Comparison of ENCODE assay signal across 8 mouse cellular contexts in genomic region chr11:66985136-66985702, GRCm38 (mm10). TPM values are rescaled to one million over a fixed set of nuclear protein-coding genes. Genes with fewer than 3 reads are reported as not detected.
DNase-seq lines count a peak whose midpoint lies in the region; ATAC-seq lines count a peak whose summit lies in the region.

No protein-coding gene starts in this region.

- DNase-seq in thymus, postnatal 4 days = peak; percentile 17
- DNase-seq in thymus, postnatal 36 days = no peak
- peak; percentile 42 for DNase-seq in kidney, postnatal 14 days
- DNase-seq in cerebellum, adult 11 months = no peak
- no peak for DNase-seq in urinary bladder, postnatal 10 days (ENCODE audit: low spot score)
- no peak for DNase-seq in adipocyte (ENCODE audit: low spot score)

- 0 out of 2 replicates have a peak, but pooled peaks cover 3% of the 10 kb centered on the region for H3K27me3 ChIP-seq in heart, embryonic 14.5 days (ENCODE audit: control insufficient read depth, insufficient read depth, low read length)
- no peaks in the 10 kb centered on the region for H3K27me3 ChIP-seq in midbrain, embryonic 15.5 days (replicated peaks)

- H3K4me3 ChIP-seq in heart, embryonic 14.5 days (ENCODE audit: control insufficient read depth in 1 of 2, insufficient read depth in 1 of 2, low read depth in 1 of 2, low read length in 2 of 2) = peak overlapping the region; percentile 34 to 47
- peak overlapping the region; percentile 40 for H3K4me3 ChIP-seq in midbrain, embryonic 15.5 days

- 19% methylated on average over 11 of the region's 11 CpGs for WGBS in heart, embryonic 14.5 days
- 24% methylated on average over 11 of the region's 11 CpGs for WGBS in midbrain, embryonic 15.5 days

- peak overlapping the region; percentile 72 for H3K9ac ChIP-seq in heart, embryonic 14.5 days (ENCODE audit: low read length)
- H3K9ac ChIP-seq in midbrain, embryonic 15.5 days = peak overlapping the region; percentile 50; the same call in 1 of the 2 replicates

- no peak overlapping the region; a peak in 1 of 4 replicates for H3K27ac ChIP-seq in heart, embryonic 14.5 days (replicated peaks in 1 of 2; ENCODE audit: control insufficient read depth in 1 of 2, insufficient read depth in 1 of 2, low read depth in 2 of 2, low read length in 2 of 2)
- peak overlapping the region; percentile 80 for H3K27ac ChIP-seq in midbrain, embryonic 15.5 days

- no peak for ATAC-seq in heart, embryonic 14.5 days (ENCODE audit: insufficient number of reproducible peaks, insufficient read depth, low FRiP score, low read depth)
- ATAC-seq in midbrain, embryonic 15.5 days (replicated peaks) = no peak; the same call in 1 of the 2 replicates

- peak overlapping the region; percentile 63 for H3K4me2 ChIP-seq in heart, embryonic 14.5 days (ENCODE audit: low read length)
- peak overlapping the region; percentile 69 for H3K4me2 ChIP-seq in midbrain, embryonic 15.5 days

- no peaks in the 10 kb centered on the region for H3K9me3 ChIP-seq in heart, embryonic 14.5 days (ENCODE audit: control insufficient read depth, low read length)
- no peaks in the 10 kb centered on the region for H3K9me3 ChIP-seq in midbrain, embryonic 15.5 days

- no peaks in the 10 kb centered on the region for H3K36me3 ChIP-seq in heart, embryonic 14.5 days (ENCODE audit: control insufficient read depth, insufficient read depth, low read length)
- H3K36me3 ChIP-seq in midbrain, embryonic 15.5 days (replicated peaks) = no peaks in the 10 kb centered on the region

- H3K4me1 ChIP-seq in heart, embryonic 14.5 days (ENCODE audit: control insufficient read depth in 2 of 2, insufficient read depth in 2 of 2, low read length in 2 of 2) = peaks cover 9 to 15% of the 10 kb centered on the region in 2 experiments
- peaks cover 22% of the 10 kb centered on the region for H3K4me1 ChIP-seq in midbrain, embryonic 15.5 days

RNA-seq across cellular contexts. Expression of gene Tmem238l, which starts 28.8 kb away (rescaled TPM):
- polyA plus RNA-seq in heart, embryonic 14.5 days (2014; fragmentation: Nextera tagmentation; extraction: Ambion mirVana) = 0.22 TPM in 1 of 2 replicates, not detected in the other
- not detected in 2 replicates for polyA plus RNA-seq in midbrain, embryonic 15.5 days (2015; fragmentation: Nextera tagmentation; extraction: Ambion mirVana)

RNA-seq across cellular contexts. Expression of gene Tmem220, which starts 39.7 kb away (rescaled TPM):
- 1.7 and 2.5 TPM in 2 replicates for polyA plus RNA-seq in heart, embryonic 14.5 days (2014; fragmentation: Nextera tagmentation; extraction: Ambion mirVana)
- polyA plus RNA-seq in midbrain, embryonic 15.5 days (2015; fragmentation: Nextera tagmentation; extraction: Ambion mirVana) = 0.54 and 0.59 TPM in 2 replicates

Comparison
In these comparisons a context has a peak if more than half of its experiments do, and no peak if none do; other contexts are left out.
1. DNase-seq: peak in thymus, postnatal 4 days (single experiment) and kidney, postnatal 14 days (single experiment); none in thymus, postnatal 36 days (0 of 2), cerebellum, adult 11 months (single experiment), urinary bladder, postnatal 10 days (single experiment) and adipocyte (single experiment).